Mouse (Mus musculus) lung, adult 2 months (tissue): ENCODE data around the gene Ate1.

Experiments
- CTCF ChIP-seq: fragments of 200-500 bp; IDR thresholded peaks from 2 replicates; pipeline ENCODE4 v1.5.1; 2011; ENCODE audit warnings: mild to moderate bottlenecking, low read length, control low read depth; ENCODE audit not compliant: insufficient read depth
- POLR2A ChIP-seq: fragments of 200-500 bp; IDR thresholded peaks from 2 replicates; pipeline ENCODE4 v1.6.1; 2011; ENCODE audit warnings: low read depth, mild to moderate bottlenecking, control low read depth, low read length, borderline replicate concordance; ENCODE audit errors: extremely low read depth

DNA sequence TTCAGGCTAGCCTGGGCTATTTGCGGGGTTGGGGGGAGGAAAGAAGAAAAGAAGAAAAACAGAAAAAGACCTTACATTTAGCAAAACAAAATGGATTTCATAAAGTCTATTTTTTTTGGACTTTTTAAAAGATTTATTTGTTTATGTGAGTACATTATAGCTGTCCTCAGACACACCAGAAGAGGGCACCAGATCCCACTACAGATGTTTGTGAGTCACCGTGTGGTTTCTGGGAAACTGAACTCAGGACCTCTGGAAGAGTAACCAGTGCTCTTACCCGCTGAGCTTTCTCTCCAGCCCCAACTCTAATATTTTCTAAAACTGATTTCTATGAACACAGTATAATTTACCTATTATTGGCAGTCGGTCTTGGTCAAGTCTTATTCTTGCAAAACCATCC, 15.0 kb upstream of the Ate1 start:
- TF ChIP-seq CTCF (no peak), POLR2A (no peak)
